Mouse (Mus musculus): ENCODE measurements around the gene Vmn1r137. TPM values are rescaled to one million over a fixed set of nuclear protein-coding genes. Genes with fewer than 3 reads are reported as not detected.

The Vmn1r137 gene
- not detected for polyA plus RNA-seq (2014; fragmentation: Illumina TruSeq; extraction: RNeasy Lipid Tissue Mini Kit (QIAGEN cat#74804); ENCODE audit: low read depth, low replicate concordance)

DNA sequence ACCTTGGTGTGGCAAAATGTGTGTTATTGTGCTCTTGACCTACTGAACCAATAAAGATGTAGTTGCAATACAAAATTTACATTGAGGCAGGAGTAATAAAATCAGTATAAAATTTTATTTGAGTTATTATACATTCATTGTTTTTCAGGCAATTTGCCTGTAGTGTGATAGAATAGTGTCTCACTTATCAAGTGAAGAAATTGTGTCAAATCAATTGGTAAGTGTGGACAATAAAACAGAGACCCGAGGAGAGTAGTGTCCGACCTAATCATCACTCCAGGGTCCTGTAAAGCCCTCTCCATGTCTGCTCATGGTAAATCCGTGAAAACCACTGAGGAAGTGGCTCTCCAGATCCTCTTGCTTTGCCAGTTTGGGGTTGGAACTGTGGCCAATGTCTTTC is at the start of gene Vmn1r137:
Gene Vmn1r137, plus strand, starts transcription at position 301 of the 400 bp plus-strand sequence.

DNA sequence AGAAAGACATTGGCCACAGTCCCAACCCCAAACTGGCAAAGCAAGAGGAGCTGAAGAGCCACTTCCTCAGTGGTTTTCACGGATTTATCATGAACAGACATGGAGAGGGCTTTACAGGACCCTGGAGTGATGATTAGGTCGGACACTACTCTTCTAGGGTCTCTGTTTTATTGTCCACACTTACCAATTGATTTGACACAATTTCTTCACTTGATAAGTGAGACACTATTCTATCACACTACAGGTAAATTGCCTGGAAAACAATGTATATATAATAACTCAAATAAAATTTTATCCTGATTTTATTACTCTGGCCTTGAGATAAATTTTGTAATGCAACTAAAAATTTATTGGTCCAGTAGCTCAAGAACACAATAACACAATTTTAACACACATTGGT is 34.4 kb downstream of the Vmn1r137 start, which contains the start of gene Vmn1r138:
Gene Vmn1r138, minus strand, starts transcription at position 101 of the 400 bp plus-strand sequence.

Other genes starting within 250 kb of the Vmn1r137 start
- gene Gm4175, start 233.1 kb upstream of the Vmn1r137 start, polyA plus RNA-seq (2014; fragmentation: Illumina TruSeq; extraction: RNeasy Lipid Tissue Mini Kit (QIAGEN cat#74804); ENCODE audit: low read depth, low replicate concordance), result not detected
- gene Gm4177, start 197.9 kb upstream of the Vmn1r137 start, polyA plus RNA-seq (2014; fragmentation: Illumina TruSeq; extraction: RNeasy Lipid Tissue Mini Kit (QIAGEN cat#74804); ENCODE audit: low read depth, low replicate concordance), result not detected
- not detected for gene Vmn1r135, start 162.2 kb upstream of the Vmn1r137 start, polyA plus RNA-seq (2014; fragmentation: Illumina TruSeq; extraction: RNeasy Lipid Tissue Mini Kit (QIAGEN cat#74804); ENCODE audit: low read depth, low replicate concordance)
- gene Gm5725, start 150.3 kb upstream of the Vmn1r137 start, polyA plus RNA-seq (2014; fragmentation: Illumina TruSeq; extraction: RNeasy Lipid Tissue Mini Kit (QIAGEN cat#74804); ENCODE audit: low read depth, low replicate concordance), result not detected
- not detected for gene Gm5891, start 73.3 kb upstream of the Vmn1r137 start, polyA plus RNA-seq (2014; fragmentation: Illumina TruSeq; extraction: RNeasy Lipid Tissue Mini Kit (QIAGEN cat#74804); ENCODE audit: low read depth, low replicate concordance)
- not detected for gene Vmn1r138, start 34.3 kb downstream of the Vmn1r137 start, polyA plus RNA-seq (2014; fragmentation: Illumina TruSeq; extraction: RNeasy Lipid Tissue Mini Kit (QIAGEN cat#74804); ENCODE audit: low read depth, low replicate concordance)
- gene Gm6176, start 61.7 kb downstream of the Vmn1r137 start, polyA plus RNA-seq (2014; fragmentation: Illumina TruSeq; extraction: RNeasy Lipid Tissue Mini Kit (QIAGEN cat#74804); ENCODE audit: low read depth, low replicate concordance), result not detected
- gene Vmn1r139, start 74.5 kb downstream of the Vmn1r137 start, polyA plus RNA-seq (2014; fragmentation: Illumina TruSeq; extraction: RNeasy Lipid Tissue Mini Kit (QIAGEN cat#74804); ENCODE audit: low read depth, low replicate concordance), result not detected
- gene Gm16451, start 123.7 kb downstream of the Vmn1r137 start, polyA plus RNA-seq (2014; fragmentation: Illumina TruSeq; extraction: RNeasy Lipid Tissue Mini Kit (QIAGEN cat#74804); ENCODE audit: low read depth, low replicate concordance), result not detected
- gene Gm10666, start 140.2 kb downstream of the Vmn1r137 start, polyA plus RNA-seq (2014; fragmentation: Illumina TruSeq; extraction: RNeasy Lipid Tissue Mini Kit (QIAGEN cat#74804); ENCODE audit: low read depth, low replicate concordance), result not detected
- not detected for gene Vmn1r142, start 169.4 kb downstream of the Vmn1r137 start, polyA plus RNA-seq (2014; fragmentation: Illumina TruSeq; extraction: RNeasy Lipid Tissue Mini Kit (QIAGEN cat#74804); ENCODE audit: low read depth, low replicate concordance)
- gene Vmn1r143, start 194.8 kb downstream of the Vmn1r137 start, polyA plus RNA-seq (2014; fragmentation: Illumina TruSeq; extraction: RNeasy Lipid Tissue Mini Kit (QIAGEN cat#74804); ENCODE audit: low read depth, low replicate concordance), result not detected
- gene Gm8653, start 206.7 kb downstream of the Vmn1r137 start, polyA plus RNA-seq (2014; fragmentation: Illumina TruSeq; extraction: RNeasy Lipid Tissue Mini Kit (QIAGEN cat#74804); ENCODE audit: low read depth, low replicate concordance), result not detected
- gene Gm8453, start 234.9 kb downstream of the Vmn1r137 start, polyA plus RNA-seq (2014; fragmentation: Illumina TruSeq; extraction: RNeasy Lipid Tissue Mini Kit (QIAGEN cat#74804); ENCODE audit: low read depth, low replicate concordance), result not detected

Data from adrenal gland, adult 10 weeks (tissue).